Mouse (Mus musculus) kidney, adult 2 months (tissue): Measurements from ENCODE around the gene Slc35a5.

Experiments used
- CTCF ChIP-seq: fragments of 200-500 bp; conservative IDR thresholded peaks from 2 replicates; pipeline ENCODE4 v1.5.1; 2011; ENCODE audit warnings: low read depth, mild to moderate bottlenecking, control low read depth, low read length, moderate library complexity, mixed read lengths; ENCODE audit not compliant: insufficient read depth, insufficient read length
- POLR2A ChIP-seq: fragments of 200-500 bp; IDR thresholded peaks from one replicate; pipeline ENCODE4 v1.6.1; 2011; ENCODE audit warnings: low read depth, low read length, control low read depth

- TF ChIP-seq CTCF (no peak), POLR2A (peak; percentile 49)
These were observed at the start of gene Slc35a5, which contains the start of gene Atg3 for GRCm38 (mm10) chr16:45158522-45159388.
